8 mouse cellular contexts compared by ENCODE assay signal in genomic region chr13:60602416-60603251, GRCm38 (mm10). TPM values are rescaled to one million over a fixed set of nuclear protein-coding genes. Genes with fewer than 3 reads are reported as not detected.
DNase-seq lines count a peak whose midpoint lies in the region; ATAC-seq and TF ChIP-seq lines count a peak whose summit lies in the region.

No protein-coding gene starts in this region.

- peak overlapping the region; percentile 98 for H3K27ac ChIP-seq in layer of hippocampus, adult 2 months
- H3K27ac ChIP-seq in brown adipose tissue, adult 24 weeks (replicated peaks; ENCODE audit: low read depth, low read length) = 0 out of 2 replicates have a peak overlapping the region, but pooled peaks have one; percentile 4
- peak overlapping the region; percentile 94 for H3K27ac ChIP-seq in forebrain, postnatal 0 days (ENCODE audit: low read depth, low read length)
- peak overlapping the region; percentile 94 for H3K27ac ChIP-seq in hindbrain, postnatal 0 days
- H3K27ac ChIP-seq in limb, embryonic 15.5 days = peak overlapping the region; percentile 85
- peak overlapping the region; percentile 96 for H3K27ac ChIP-seq in midbrain, embryonic 14.5 days (replicated peaks; ENCODE audit: low read depth, low read length)

- 2% methylated on average over 34 of the region's 34 CpGs for WGBS in forebrain, postnatal 0 days
- WGBS in hindbrain, postnatal 0 days = 4% methylated on average over 33 of the region's 34 CpGs
- 5% methylated on average over 34 of the region's 34 CpGs for WGBS in limb, embryonic 15.5 days
- 5% methylated on average over 34 of the region's 34 CpGs for WGBS in midbrain, embryonic 14.5 days

- peak in 1 of 2 experiments; percentile 21 for DNase-seq in layer of hippocampus, adult 2 months (ENCODE audit: low spot score in 2 of 2)
- DNase-seq in layer of hippocampus, adult 9-10 months (ENCODE audit: low spot score) = no peak
- peak; percentile 72 for DNase-seq in forebrain, postnatal 0 days
- DNase-seq in hindbrain, postnatal 0 days (ENCODE audit: low spot score) = peak; percentile 66
- DNase-seq in midbrain, embryonic 14.5 days = peak; percentile 80
- peak; percentile 63 for DNase-seq in thymus, postnatal 0 days (ENCODE audit: low spot score)

- peak overlapping the region; percentile 86 for H3K4me3 ChIP-seq in layer of hippocampus, adult 2 months
- H3K4me3 ChIP-seq in brown adipose tissue, adult 24 weeks (ENCODE audit: insufficient read depth, low read depth, low read length) = peak overlapping the region; percentile 70
- peak overlapping the region; percentile 93 for H3K4me3 ChIP-seq in forebrain, postnatal 0 days (ENCODE audit: low read depth, low read length)
- H3K4me3 ChIP-seq in hindbrain, postnatal 0 days (ENCODE audit: low read length) = peak overlapping the region; percentile 87
- peak overlapping the region; percentile 80 for H3K4me3 ChIP-seq in limb, embryonic 15.5 days
- H3K4me3 ChIP-seq in midbrain, embryonic 14.5 days (replicated peaks; ENCODE audit: low read depth, low read length) = peak overlapping the region; percentile 88

- no peaks in the 10 kb centered on the region for H3K27me3 ChIP-seq in forebrain, postnatal 0 days (ENCODE audit: insufficient read depth, low read length)
- H3K27me3 ChIP-seq in hindbrain, postnatal 0 days (ENCODE audit: insufficient read depth, low read length) = no peaks in the 10 kb centered on the region
- no peaks in the 10 kb centered on the region for H3K27me3 ChIP-seq in limb, embryonic 15.5 days
- H3K27me3 ChIP-seq in midbrain, embryonic 14.5 days (ENCODE audit: control insufficient read depth, insufficient read depth, low read length) = no peaks in the 10 kb centered on the region

- H3K9ac ChIP-seq in forebrain, postnatal 0 days = peak overlapping the region; percentile 96
- peak overlapping the region; percentile 87 for H3K9ac ChIP-seq in hindbrain, postnatal 0 days (replicated peaks; ENCODE audit: low read length)
- peak overlapping the region; percentile 81 for H3K9ac ChIP-seq in limb, embryonic 15.5 days
- H3K9ac ChIP-seq in midbrain, embryonic 14.5 days (replicated peaks; ENCODE audit: low read length) = peak overlapping the region; percentile 95

- no peak for TF ChIP-seq CTCF in layer of hippocampus, adult 2 months (conservative IDR thresholded peaks at IDR 0.05)
- no peak for TF ChIP-seq CTCF in forebrain, postnatal 0 days (IDR thresholded peaks at IDR 0.05; ENCODE audit: low read depth)
- 0 out of 2 replicates have a peak, but pooled peaks have one; percentile 2 for TF ChIP-seq CTCF in hindbrain, postnatal 0 days (IDR thresholded peaks at IDR 0.05; ENCODE audit: low read depth)

- H3K4me2 ChIP-seq in forebrain, postnatal 0 days (ENCODE audit: low read depth) = peak overlapping the region; percentile 53
- peak overlapping the region; percentile 89 for H3K4me2 ChIP-seq in hindbrain, postnatal 0 days (ENCODE audit: low read depth, low read length)
- H3K4me2 ChIP-seq in limb, embryonic 15.5 days = peak overlapping the region; percentile 87
- peak overlapping the region; percentile 61 for H3K4me2 ChIP-seq in midbrain, embryonic 14.5 days (ENCODE audit: low read length)

- peaks cover 5% of the 10 kb centered on the region for H3K36me3 ChIP-seq in forebrain, postnatal 0 days (ENCODE audit: insufficient read depth)
- H3K36me3 ChIP-seq in hindbrain, postnatal 0 days (ENCODE audit: insufficient read depth, low read length) = no peaks in the 10 kb centered on the region
- no peaks in the 10 kb centered on the region for H3K36me3 ChIP-seq in limb, embryonic 15.5 days
- H3K36me3 ChIP-seq in midbrain, embryonic 14.5 days (ENCODE audit: control insufficient read depth, insufficient read depth, low read length) = peaks cover 7% of the 10 kb centered on the region; the same call in 1 of the 2 replicates

- ATAC-seq in forebrain, postnatal 0 days = peak; percentile 61
- ATAC-seq in hindbrain, postnatal 0 days = peak; percentile 59
- ATAC-seq in limb, embryonic 15.5 days (ENCODE audit: insufficient number of reproducible peaks, low FRiP score, low TSS enrichment, low read depth) = peak; percentile 50; the same call in 1 of the 2 replicates
- peak; percentile 66 for ATAC-seq in midbrain, embryonic 14.5 days (ENCODE audit: low FRiP score, low TSS enrichment)

- H3K9me3 ChIP-seq in forebrain, postnatal 0 days (ENCODE audit: low read length) = no peaks in the 10 kb centered on the region
- no peaks in the 10 kb centered on the region for H3K9me3 ChIP-seq in hindbrain, postnatal 0 days (ENCODE audit: low read length)
- H3K9me3 ChIP-seq in limb, embryonic 15.5 days = no peaks in the 10 kb centered on the region
- no peaks in the 10 kb centered on the region for H3K9me3 ChIP-seq in midbrain, embryonic 14.5 days (ENCODE audit: control insufficient read depth, low read length)

- H3K4me1 ChIP-seq in brown adipose tissue, adult 24 weeks (ENCODE audit: control insufficient read depth, insufficient read depth, insufficient read length, low read length) = no peaks in the 10 kb centered on the region; the same call in 1 of the 2 replicates
- H3K4me1 ChIP-seq in forebrain, postnatal 0 days (ENCODE audit: insufficient read depth) = peaks cover 14% of the 10 kb centered on the region; the same call in 1 of the 2 replicates
- 0 out of 2 replicates have a peak, but pooled peaks cover 9% of the 10 kb centered on the region for H3K4me1 ChIP-seq in hindbrain, postnatal 0 days (ENCODE audit: insufficient read depth, low read length)
- peaks cover 11% of the 10 kb centered on the region for H3K4me1 ChIP-seq in limb, embryonic 15.5 days
- peaks cover 23% of the 10 kb centered on the region for H3K4me1 ChIP-seq in midbrain, embryonic 14.5 days (ENCODE audit: control insufficient read depth, insufficient read depth, low read length)

RNA-seq across cellular contexts. Expression of gene Dapk1, which starts 0.9 kb away (rescaled TPM):
- total RNA-seq in layer of hippocampus, adult 2 months (2021) = 100 to 1,000 TPM; 149 to 154 TPM
- polyA plus RNA-seq in brown adipose tissue, adult 24 weeks (2012; ENCODE audit: insufficient read depth, insufficient read length, missing spikeins) = 7.4 and 13.2 TPM in 2 replicates
- total RNA-seq in forebrain, postnatal 0 days (2014; rRNA removed) = 67.1 and 72.6 TPM in 2 replicates
- 25.9 and 35.6 TPM in 2 replicates for polyA plus RNA-seq in forebrain, postnatal 0 days (2015; fragmentation: Nextera tagmentation; extraction: Ambion mirVana)
- total RNA-seq in hindbrain, postnatal 0 days (2014; rRNA removed) = 63.1 and 70.0 TPM in 2 replicates
- polyA plus RNA-seq in hindbrain, postnatal 0 days (2015; fragmentation: Nextera tagmentation; extraction: Ambion mirVana) = 25.1 and 25.7 TPM in 2 replicates
- 19.6 and 22.8 TPM in 2 replicates for polyA plus RNA-seq in limb, embryonic 15.5 days (2015; fragmentation: Nextera tagmentation; extraction: Ambion mirVana)
- polyA plus RNA-seq in midbrain, embryonic 14.5 days (2014; fragmentation: Nextera tagmentation; extraction: Ambion mirVana) = 41.7 and 42.4 TPM in 2 replicates
- polyA plus RNA-seq in thymus, postnatal 0 days (2015; fragmentation: Nextera tagmentation; extraction: Ambion mirVana) = 8.1 and 9.6 TPM in 2 replicates

Comparison
In these comparisons a context has a peak if more than half of its experiments do, and no peak if none do; other contexts are left out.
1. H3K27ac ChIP-seq: peak in every context shown above with its lines; median percentile 98 in layer of hippocampus, adult 2 months; 96 in midbrain, embryonic 14.5 days; 94 in forebrain, postnatal 0 days; 94 in hindbrain, postnatal 0 days; 85 in limb, embryonic 15.5 days; 4 in brown adipose tissue, adult 24 weeks.